Mouse (Mus musculus): Measurements from ENCODE around the gene Timm8b.

Timm8b gene

GRCm38 (mm10) chr9:50603189-50603997, at the start of gene Timm8b, which contains the start of gene Sdhd:
Gene Timm8b, plus strand, starts transcription at chr9:50603910.
Gene Sdhd, minus strand, starts transcription at chr9:50603812.
- peak; percentile 95 for DNase-seq (ENCODE audit: low read depth)

GRCm38 (mm10) chr9:50554241-50555093, 49.2 kb upstream of the Timm8b start, which contains the start of gene Il18:
Gene Il18, plus strand, starts transcription at chr9:50554827.
- DNase-seq (ENCODE audit: low read depth) = no peak

- DNase-seq (ENCODE audit: low read depth) = no peak
Observed at GRCm38 (mm10) chr9:50555094-50555446, 48.6 kb upstream of the Timm8b start, which contains the start of gene Bco2. Gene Bco2, minus strand, starts transcription at chr9:50555181.

DNA sequence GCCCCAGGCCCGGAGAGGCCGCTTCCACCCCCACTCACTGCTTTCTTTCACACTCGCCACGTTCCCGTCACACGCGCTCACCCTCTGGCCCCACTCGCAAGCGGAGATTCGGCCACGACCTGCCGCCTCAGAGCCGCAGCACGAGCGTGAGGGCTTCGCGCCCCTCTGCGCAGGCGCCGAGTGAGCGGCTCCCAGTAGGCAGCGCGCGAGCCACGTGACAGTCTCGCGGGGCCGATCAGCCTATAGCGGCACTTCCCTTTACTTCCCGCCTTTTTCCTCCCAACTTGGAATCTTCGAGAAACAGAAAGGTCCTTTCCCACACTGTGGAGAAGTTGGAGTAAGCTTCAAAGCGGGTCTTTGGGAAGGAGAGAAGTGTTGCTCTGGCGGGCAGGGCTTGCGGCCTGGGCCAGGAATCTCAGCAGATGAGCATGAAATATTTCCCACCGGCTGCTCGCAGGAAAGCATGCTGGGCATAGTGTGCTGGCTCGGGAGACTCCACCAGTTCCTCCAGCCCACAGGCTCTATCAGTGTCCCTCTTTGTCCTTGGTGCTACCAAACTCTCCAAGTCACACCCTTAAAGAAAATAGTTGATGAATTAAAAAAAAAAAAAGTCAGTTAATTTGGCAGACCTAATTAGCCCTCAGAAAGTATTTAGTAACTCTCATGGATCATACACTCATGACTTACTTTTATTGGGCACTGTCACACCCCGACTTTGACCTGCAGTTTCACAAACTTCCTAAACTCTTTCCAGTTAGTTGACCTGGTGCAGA, 42.4 kb upstream of the Timm8b start, which contains the start of gene Tex12:
TSS of gene Tex12 (minus strand) at position 181 of the 773 bp plus-strand sequence.
- DNase-seq (ENCODE audit: low read depth) = no peak

DNA sequence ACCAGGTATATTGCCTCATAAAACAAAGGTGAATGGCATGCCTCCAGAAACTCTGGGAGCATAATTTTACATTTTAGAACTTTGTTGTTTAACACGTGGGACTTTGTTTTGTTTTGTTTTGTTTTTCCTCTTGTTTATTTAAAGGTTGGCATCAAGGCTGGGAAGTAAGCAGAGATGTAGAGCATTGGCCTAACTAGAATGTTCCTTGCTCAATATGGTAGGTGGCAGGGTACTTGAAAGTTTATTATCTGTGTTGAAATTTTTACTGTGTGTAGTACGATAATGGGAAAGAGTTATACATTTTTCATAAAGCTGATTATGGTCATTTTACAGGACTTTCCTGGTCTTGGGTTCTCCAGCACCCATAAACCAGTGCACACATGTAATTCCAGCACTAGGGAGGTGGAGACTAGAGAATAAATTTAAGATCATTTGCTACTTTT, 41.8 kb upstream of the Timm8b start:
- DNase-seq (ENCODE audit: low read depth) = no peak

DNA sequence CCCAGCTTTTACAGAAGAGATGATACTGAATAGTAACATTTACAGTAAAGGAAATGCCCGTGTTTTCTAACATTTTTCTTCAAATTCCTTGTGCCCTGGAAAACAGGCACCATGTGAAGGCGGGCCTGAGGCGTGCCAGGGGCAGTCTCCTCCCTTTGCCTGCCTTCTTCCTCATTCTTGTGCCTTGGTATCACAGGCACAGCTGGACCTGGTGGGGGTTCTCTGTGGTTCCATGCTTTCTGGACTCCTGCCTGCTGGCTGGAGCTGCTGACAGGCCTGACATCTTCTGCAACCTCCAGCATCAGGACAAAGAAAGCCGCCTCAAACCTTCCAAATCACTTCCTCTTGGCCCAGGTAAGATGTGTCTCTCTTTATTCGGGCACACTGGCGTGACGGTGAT, 38.5 kb upstream of the Timm8b start:
- DNase-seq (ENCODE audit: low read depth) = no peak

- DNase-seq (ENCODE audit: low read depth) = no peak
Observed at GRCm38 (mm10) chr9:50565940-50566339, 37.8 kb upstream of the Timm8b start.

DNA sequence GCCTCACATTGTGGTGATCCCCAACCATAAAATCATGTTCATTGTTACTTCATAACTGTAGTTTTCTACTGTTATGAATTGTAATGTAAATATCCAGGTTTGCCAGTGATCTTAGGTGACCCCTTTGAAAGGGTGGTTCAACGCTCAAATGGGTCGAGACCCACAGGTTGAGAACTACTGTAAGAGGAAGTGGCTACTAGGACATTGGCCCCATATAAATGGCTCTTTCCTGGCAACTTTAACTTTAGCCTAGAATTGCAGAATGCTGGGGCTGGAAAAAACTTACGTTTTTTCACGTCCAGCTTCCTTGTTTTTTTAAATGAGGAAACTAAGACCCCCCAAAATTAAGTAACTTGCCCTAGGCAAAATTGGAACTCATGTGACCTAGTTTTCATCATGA, 36.3 kb upstream of the Timm8b start:
- no peak for DNase-seq (ENCODE audit: low read depth)

GRCm38 (mm10) chr9:50567881-50568280, 35.8 kb upstream of the Timm8b start:
- no peak for DNase-seq (ENCODE audit: low read depth)

DNA sequence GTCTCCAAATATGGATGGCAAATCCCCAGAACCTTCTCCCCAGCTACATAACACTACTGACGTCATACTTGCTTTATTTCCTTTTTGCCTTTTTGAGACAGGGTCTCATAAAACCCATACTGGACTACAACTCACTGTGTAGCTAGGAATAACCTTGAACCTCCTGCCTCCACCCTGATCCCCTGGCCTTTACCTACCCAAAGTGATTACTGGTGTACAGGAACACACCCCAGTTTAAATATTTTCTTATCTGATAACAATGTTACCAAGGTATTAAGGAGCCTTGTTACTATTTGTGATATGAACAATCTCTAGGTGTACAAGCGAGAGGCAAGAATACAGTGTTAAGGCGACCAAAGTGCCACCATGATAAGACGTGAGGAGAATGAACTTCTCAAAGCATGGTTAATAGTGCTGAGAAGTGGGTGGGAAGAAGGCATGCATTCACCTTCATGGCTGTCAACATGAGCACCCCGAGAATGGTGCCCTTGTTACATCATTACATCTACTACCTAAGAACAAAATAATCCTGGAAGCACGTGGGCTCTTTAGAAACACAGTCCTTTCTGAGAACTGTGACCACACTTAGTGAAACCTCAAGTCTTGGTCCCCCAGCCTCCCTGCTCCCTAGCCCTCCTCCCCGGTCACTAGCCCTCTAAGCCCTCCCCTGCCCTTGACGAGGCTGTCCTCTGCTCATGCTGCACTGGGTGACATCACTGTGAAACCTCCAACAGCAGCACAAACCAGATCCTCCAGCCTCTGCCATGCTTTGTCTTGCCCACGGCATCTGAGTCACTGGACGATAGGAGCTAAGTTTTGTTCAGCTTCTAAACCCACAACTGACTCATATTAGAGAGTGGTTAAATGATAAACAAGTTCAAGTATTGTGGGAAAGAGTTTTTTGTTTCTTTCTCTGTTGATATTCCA, 33.8 kb upstream of the Timm8b start:
- no peak for DNase-seq (ENCODE audit: low read depth)

DNA sequence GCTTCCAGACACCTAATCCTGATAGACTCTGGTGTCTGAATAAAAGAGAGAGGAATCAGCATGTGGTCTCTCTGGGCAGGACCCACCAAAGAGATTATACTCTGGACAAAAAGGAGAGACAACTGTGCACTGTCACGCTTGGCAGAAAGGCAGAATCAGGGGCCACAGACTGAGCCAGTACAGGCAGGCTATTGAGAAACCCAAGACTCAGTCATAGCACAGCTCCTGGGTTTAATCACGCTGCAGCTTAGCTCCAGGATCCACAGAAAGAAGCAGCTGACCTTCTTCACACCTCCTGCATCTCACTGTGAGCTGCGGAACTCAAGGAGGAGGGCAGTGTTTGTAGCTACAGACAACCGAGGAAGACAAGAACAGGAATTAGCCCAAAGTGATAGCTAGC, 23.3 kb upstream of the Timm8b start:
- DNase-seq (ENCODE audit: low read depth) = no peak

DNA sequence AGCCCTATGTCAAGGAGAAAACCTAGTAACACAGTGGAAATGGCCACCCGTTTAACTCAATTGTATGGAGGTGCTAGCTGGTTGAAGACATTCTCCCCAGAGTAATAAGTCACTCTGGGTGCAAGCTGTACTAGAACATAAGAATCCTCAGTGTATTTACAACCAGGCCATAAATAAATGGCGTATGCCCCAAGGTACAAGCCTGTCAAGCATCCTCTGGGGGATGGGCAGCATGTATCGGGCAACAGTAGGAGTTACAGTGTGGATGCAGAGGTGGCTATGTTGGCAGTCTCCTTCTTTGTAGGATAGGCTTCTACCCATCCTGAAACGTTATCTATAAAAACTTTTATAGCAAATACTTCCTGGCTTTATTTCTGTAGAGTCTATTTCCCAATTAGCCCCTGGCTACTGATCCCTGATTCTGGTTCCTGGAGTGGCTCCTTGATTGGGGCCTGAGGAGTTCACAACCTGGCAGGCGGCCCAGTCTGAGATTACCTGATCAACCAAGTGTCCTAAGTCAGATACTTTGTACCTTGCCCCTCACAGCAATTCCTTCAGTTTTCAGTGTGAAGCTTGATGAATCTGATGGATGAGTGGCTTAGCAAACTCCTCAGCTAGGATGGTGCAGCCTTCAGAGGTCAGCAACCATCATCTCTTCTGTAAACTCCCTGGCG, 18.4 kb upstream of the Timm8b start:
- no peak for DNase-seq (ENCODE audit: low read depth)

DNA sequence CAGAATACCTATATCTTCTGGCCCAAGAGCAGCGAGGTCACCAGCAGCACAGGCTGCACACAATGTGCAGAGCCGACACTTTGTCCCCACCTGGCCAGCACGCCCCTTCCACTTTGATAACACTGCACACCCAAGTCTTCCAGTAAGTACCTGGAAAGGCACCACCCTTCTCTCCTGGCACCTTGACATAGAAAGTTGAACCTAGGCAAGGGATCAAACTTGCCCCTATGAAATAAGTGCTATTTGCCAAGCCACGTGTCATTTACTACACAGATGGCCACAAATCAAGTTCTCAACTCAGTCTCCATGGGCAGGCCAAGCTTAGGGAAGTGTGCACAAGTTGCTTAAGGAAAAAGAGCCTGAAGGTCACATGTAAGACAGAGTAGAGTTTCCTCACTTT, 16.8 kb upstream of the Timm8b start:
- no peak for DNase-seq (ENCODE audit: low read depth)

DNA sequence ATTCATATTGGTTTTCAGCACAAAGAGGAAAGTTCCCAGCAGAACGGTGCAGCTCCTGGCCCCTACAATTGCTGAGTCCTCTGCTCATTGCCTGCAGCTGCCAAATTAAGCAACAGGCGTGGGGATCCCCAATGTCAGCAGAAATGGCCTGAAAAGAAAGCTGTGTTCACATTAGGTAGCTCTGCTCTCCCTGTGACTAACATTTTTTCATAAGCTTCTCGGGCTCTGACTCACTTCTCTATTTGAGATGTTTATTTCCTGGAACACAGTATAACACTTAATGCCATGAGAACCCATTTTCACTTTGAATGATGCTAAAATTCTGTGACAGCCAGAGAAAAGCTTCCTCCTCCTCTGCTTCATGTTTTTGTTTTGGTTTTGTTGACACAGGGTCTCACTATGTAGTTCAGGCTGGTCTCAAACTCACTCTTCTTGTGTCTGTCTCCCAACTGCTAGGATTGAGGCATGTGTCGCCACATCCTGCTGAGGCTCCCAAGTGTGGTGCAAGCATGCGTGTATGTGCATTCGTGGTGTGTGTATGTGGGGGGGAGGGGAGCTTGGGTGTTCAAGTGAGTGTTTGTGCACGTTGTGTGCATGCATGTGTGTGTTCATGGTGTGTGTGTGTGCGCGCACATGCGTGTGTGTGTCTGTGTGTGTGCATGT, 12.7 kb upstream of the Timm8b start:
- no peak for DNase-seq (ENCODE audit: low read depth)

- DNase-seq (ENCODE audit: low read depth) = no peak
Observed at GRCm38 (mm10) chr9:50592955-50593354, 10.8 kb upstream of the Timm8b start.

DNA sequence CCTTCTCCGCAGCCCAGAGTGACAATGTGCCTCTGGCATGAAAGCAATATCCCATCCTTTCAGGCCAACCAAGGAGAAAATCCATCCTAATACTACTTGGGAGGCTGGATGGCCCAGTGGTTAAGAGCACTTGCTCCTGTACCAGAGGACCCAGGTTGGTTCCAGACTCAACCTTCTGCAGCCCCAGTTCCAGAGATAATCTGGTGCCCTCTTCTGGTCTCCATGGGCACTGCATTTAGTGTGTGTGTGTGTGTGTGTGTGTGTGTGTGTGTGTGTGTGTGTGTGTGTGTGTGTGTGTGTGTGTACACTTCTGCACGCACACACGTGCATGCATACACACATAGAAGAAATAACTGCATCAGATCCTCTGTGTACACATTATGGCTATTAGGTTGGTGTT, 10.2 kb upstream of the Timm8b start:
- DNase-seq (ENCODE audit: low read depth) = peak; percentile 46

GRCm38 (mm10) chr9:50594794-50595417, 8.8 kb upstream of the Timm8b start:
- DNase-seq (ENCODE audit: low read depth) = no peak

GRCm38 (mm10) chr9:50596973-50597372, 6.7 kb upstream of the Timm8b start:
- no peak for DNase-seq (ENCODE audit: low read depth)

DNA sequence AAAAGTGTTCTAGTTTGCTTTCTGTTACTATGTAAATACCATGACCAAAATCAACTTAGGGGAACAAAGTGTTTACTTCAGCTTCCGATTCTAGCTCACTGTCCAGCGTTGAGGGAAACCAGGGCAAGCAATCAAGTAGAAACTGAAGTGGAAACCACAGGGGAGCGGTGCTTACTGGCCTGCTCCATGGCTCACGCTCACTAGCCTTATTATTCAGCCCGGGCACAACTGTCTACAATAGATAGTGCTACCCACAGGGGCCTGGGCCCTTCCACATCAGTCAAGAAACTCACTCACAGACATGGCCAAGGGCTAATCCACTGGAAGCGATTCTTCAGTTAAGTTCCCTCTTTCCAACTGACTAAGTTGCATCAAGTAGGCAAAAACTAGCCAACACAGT, 2.2 kb upstream of the Timm8b start:
- DNase-seq (ENCODE audit: low read depth) = peak; percentile 49
